Mouse (Mus musculus): ENCODE results near the gene H2-Ab1. TPM values are rescaled to one million over a fixed set of nuclear protein-coding genes. Genes with fewer than 3 reads are reported as not detected.
A peak's percentile ranks its signal among the peaks of the same experiment; 100 is the strongest.

H2-Ab1 gene
- polyA plus RNA-seq, 1 experiment from 2014 or later = 53.9 TPM

GRCm38 (mm10) chr17:34237741-34238140 lies 19.7 kb upstream of the H2-Ab1 start:
- Histone ChIP-seq H3K36me3 (ENCODE audit: control insufficient read depth, insufficient read depth) (no peaks in the 10 kb centered on the region), H3K9ac (ENCODE audit: low read depth, low read length) (no peak overlapping the region), H3K27ac (ENCODE audit: low read depth, low read length) (no peak overlapping the region), H3K4me1 (replicated peaks; ENCODE audit: control insufficient read depth, insufficient read depth, low read length) (no peaks in the 10 kb centered on the region), H3K4me2 (replicated peaks; ENCODE audit: low read depth) (no peak overlapping the region), H3K27me3 (replicated peaks; ENCODE audit: control insufficient read depth, insufficient read depth, low read length) (no peaks in the 10 kb centered on the region), H3K4me3 (ENCODE audit: low read depth, low read length) (no peak overlapping the region), H3K9me3 (ENCODE audit: control insufficient read depth) (no peaks in the 10 kb centered on the region)
- no peak for ATAC-seq
- WGBS = 84% methylated on average over 3 of the region's 3 CpGs
- no peak for TF ChIP-seq CTCF (IDR thresholded peaks at IDR 0.05; ENCODE audit: low read depth)

GRCm38 (mm10) chr17:34238706-34239105 lies 18.8 kb upstream of the H2-Ab1 start, which contains the start of gene H2-Ob:
Gene H2-Ob, plus strand, starts transcription at chr17:34238903.
- no peaks in the 10 kb centered on the region for H3K4me1 ChIP-seq (replicated peaks; ENCODE audit: control insufficient read depth, insufficient read depth, low read length)
- no peaks in the 10 kb centered on the region for H3K9me3 ChIP-seq (ENCODE audit: control insufficient read depth)
- H3K4me2 ChIP-seq (replicated peaks; ENCODE audit: low read depth) = no peak within 1 kb of the TSS
- H3K27me3 ChIP-seq (replicated peaks; ENCODE audit: control insufficient read depth, insufficient read depth, low read length) = no peaks in the 10 kb centered on the region
- no peak within 1 kb of the TSS for H3K9ac ChIP-seq (ENCODE audit: low read depth, low read length)
- no peak within 1 kb of the TSS for H3K27ac ChIP-seq (ENCODE audit: low read depth, low read length)
- no peak for ATAC-seq
- WGBS = 63% methylated on average over 3 of the region's 3 CpGs
- H3K4me3 ChIP-seq (ENCODE audit: low read depth, low read length) = no peak within 1 kb of the TSS
- H3K36me3 ChIP-seq (ENCODE audit: control insufficient read depth, insufficient read depth) = no peaks in the 10 kb centered on the region
- TF ChIP-seq CTCF (IDR thresholded peaks at IDR 0.05; ENCODE audit: low read depth) = no peak

- Histone ChIP-seq H3K4me3 (ENCODE audit: low read depth, low read length) (no peak overlapping the region), H3K27ac (ENCODE audit: low read depth, low read length) (no peak overlapping the region), H3K36me3 (ENCODE audit: control insufficient read depth, insufficient read depth) (no peaks in the 10 kb centered on the region), H3K4me1 (replicated peaks; ENCODE audit: control insufficient read depth, insufficient read depth, low read length) (no peaks in the 10 kb centered on the region), H3K9ac (ENCODE audit: low read depth, low read length) (no peak overlapping the region), H3K27me3 (replicated peaks; ENCODE audit: control insufficient read depth, insufficient read depth, low read length) (no peaks in the 10 kb centered on the region), H3K9me3 (ENCODE audit: control insufficient read depth) (no peaks in the 10 kb centered on the region), H3K4me2 (replicated peaks; ENCODE audit: low read depth) (no peak overlapping the region)
- 53% methylated on average over 10 of the region's 10 CpGs for WGBS
- TF ChIP-seq CTCF (IDR thresholded peaks at IDR 0.05; ENCODE audit: low read depth) = no peak
- no peak for ATAC-seq
These were observed 17.9 kb upstream of the H2-Ab1 start for GRCm38 (mm10) chr17:34239601-34240041.

- no peaks in the 10 kb centered on the region for H3K9me3 ChIP-seq (ENCODE audit: control insufficient read depth)
- no peak for ATAC-seq
- H3K4me3 ChIP-seq (ENCODE audit: low read depth, low read length) = no peak overlapping the region
- no peak overlapping the region for H3K9ac ChIP-seq (ENCODE audit: low read depth, low read length)
- H3K27ac ChIP-seq (ENCODE audit: low read depth, low read length) = no peak overlapping the region
- H3K27me3 ChIP-seq (replicated peaks; ENCODE audit: control insufficient read depth, insufficient read depth, low read length) = no peaks in the 10 kb centered on the region
- no peak for TF ChIP-seq CTCF (IDR thresholded peaks at IDR 0.05; ENCODE audit: low read depth)
- 57% methylated on average over 3 of the region's 3 CpGs for WGBS
- H3K36me3 ChIP-seq (ENCODE audit: control insufficient read depth, insufficient read depth) = no peaks in the 10 kb centered on the region
- H3K4me1 ChIP-seq (replicated peaks; ENCODE audit: control insufficient read depth, insufficient read depth, low read length) = no peaks in the 10 kb centered on the region
- no peak overlapping the region for H3K4me2 ChIP-seq (replicated peaks; ENCODE audit: low read depth)
These were observed 17.1 kb upstream of the H2-Ab1 start for GRCm38 (mm10) chr17:34240366-34240765.

GRCm38 (mm10) chr17:34240916-34241315 lies 16.6 kb upstream of the H2-Ab1 start:
- Histone ChIP-seq H3K4me2 (replicated peaks; ENCODE audit: low read depth) (no peak overlapping the region), H3K9me3 (ENCODE audit: control insufficient read depth) (no peaks in the 10 kb centered on the region), H3K36me3 (ENCODE audit: control insufficient read depth, insufficient read depth) (no peaks in the 10 kb centered on the region), H3K4me1 (replicated peaks; ENCODE audit: control insufficient read depth, insufficient read depth, low read length) (no peaks in the 10 kb centered on the region), H3K27ac (ENCODE audit: low read depth, low read length) (no peak overlapping the region), H3K4me3 (ENCODE audit: low read depth, low read length) (no peak overlapping the region), H3K9ac (ENCODE audit: low read depth, low read length) (no peak overlapping the region), H3K27me3 (replicated peaks; ENCODE audit: control insufficient read depth, insufficient read depth, low read length) (no peaks in the 10 kb centered on the region)
- 63% methylated on average over 6 of the region's 6 CpGs for WGBS
- TF ChIP-seq CTCF (IDR thresholded peaks at IDR 0.05; ENCODE audit: low read depth) = no peak
- ATAC-seq = no peak

GRCm38 (mm10) chr17:34244656-34245055 lies 12.8 kb upstream of the H2-Ab1 start:
- H3K9ac ChIP-seq (ENCODE audit: low read depth, low read length) = no peak overlapping the region
- ATAC-seq = no peak
- no peaks in the 10 kb centered on the region for H3K27me3 ChIP-seq (replicated peaks; ENCODE audit: control insufficient read depth, insufficient read depth, low read length)
- no peak overlapping the region for H3K4me3 ChIP-seq (ENCODE audit: low read depth, low read length)
- no peaks in the 10 kb centered on the region for H3K9me3 ChIP-seq (ENCODE audit: control insufficient read depth)
- no peak overlapping the region for H3K4me2 ChIP-seq (replicated peaks; ENCODE audit: low read depth)
- no peak overlapping the region for H3K27ac ChIP-seq (ENCODE audit: low read depth, low read length)
- TF ChIP-seq CTCF (IDR thresholded peaks at IDR 0.05; ENCODE audit: low read depth) = no peak
- H3K4me1 ChIP-seq (replicated peaks; ENCODE audit: control insufficient read depth, insufficient read depth, low read length) = no peaks in the 10 kb centered on the region
- 72% methylated on average over 4 of the region's 4 CpGs for WGBS
- no peaks in the 10 kb centered on the region for H3K36me3 ChIP-seq (ENCODE audit: control insufficient read depth, insufficient read depth)

GRCm38 (mm10) chr17:34247047-34247446 lies 10.4 kb upstream of the H2-Ab1 start:
- Histone ChIP-seq H3K27ac (ENCODE audit: low read depth, low read length) (no peak overlapping the region), H3K4me3 (ENCODE audit: low read depth, low read length) (no peak overlapping the region), H3K27me3 (replicated peaks; ENCODE audit: control insufficient read depth, insufficient read depth, low read length) (no peaks in the 10 kb centered on the region), H3K4me1 (replicated peaks; ENCODE audit: control insufficient read depth, insufficient read depth, low read length) (no peaks in the 10 kb centered on the region), H3K9ac (ENCODE audit: low read depth, low read length) (no peak overlapping the region), H3K9me3 (ENCODE audit: control insufficient read depth) (no peaks in the 10 kb centered on the region), H3K36me3 (ENCODE audit: control insufficient read depth, insufficient read depth) (no peaks in the 10 kb centered on the region), H3K4me2 (replicated peaks; ENCODE audit: low read depth) (no peak overlapping the region)
- no peak for ATAC-seq
- TF ChIP-seq CTCF (IDR thresholded peaks at IDR 0.05; ENCODE audit: low read depth) = peak; percentile 62
- WGBS = 82% methylated on average over 3 of the region's 3 CpGs

Data from intestine, postnatal 0 days (tissue).